Mouse (Mus musculus): ENCODE results near the gene Pabpc4.

The Pabpc4 gene

GRCm38 (mm10) chr4:123261721-123262401 lies at the start of gene Pabpc4:
Gene Pabpc4 (plus strand): TSS chr4:123262351.
- in situ Hi-C loops (cut with MboI, MseI) = no loop called here

DNA sequence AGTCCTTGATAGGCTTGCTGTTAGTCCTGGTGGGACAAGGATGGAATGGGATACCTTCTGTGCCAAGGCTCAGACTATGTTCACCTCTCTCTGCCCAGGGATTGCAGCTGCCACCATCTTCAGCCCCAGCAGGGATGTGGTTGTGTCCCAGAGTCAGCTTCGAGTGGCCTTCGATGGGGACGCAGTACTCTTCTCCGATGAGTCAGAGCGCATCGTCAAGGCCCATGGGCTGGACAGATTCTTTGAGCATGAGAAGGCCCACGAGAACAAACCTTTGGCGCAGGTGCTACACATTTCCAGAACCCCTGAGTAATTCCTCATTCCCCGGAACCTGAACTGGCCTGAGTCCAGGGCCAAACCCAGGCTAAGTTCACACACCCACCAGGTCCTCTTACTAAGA lies 48.2 kb upstream of the Pabpc4 start:
- in situ Hi-C loops (cut with MboI, MseI) = no loop called here

GRCm38 (mm10) chr4:123215367-123215766 lies 46.8 kb upstream of the Pabpc4 start:
- in situ Hi-C loops (cut with MboI, MseI) = loop anchor here (5.0 kb wide), 1 partner anchor 42 kb away; no protein-coding TSS in a partner anchor

DNA sequence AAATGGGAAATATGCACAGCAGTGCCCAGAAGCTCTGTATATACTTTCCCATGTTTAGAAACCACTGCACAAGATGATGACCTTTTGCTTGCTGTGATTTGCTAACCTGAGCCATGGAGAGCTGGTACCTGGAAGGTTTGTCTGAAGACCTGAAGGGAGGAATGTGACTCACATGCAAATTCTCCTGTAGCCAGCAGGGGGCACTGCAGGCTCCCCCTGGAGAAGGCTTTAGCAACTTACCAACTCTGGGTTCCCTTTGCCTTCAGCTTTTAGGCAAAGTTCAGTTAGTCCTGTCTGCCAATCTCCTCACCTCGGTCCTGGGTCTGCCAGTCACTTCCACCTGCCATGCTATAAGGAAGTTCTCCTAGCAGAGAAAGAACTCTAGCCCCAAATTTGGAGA lies 45.4 kb upstream of the Pabpc4 start:
- in situ Hi-C loops (cut with MboI, MseI) = loop anchor here (5.0 kb wide), 1 partner anchor 41 kb away; no protein-coding TSS in a partner anchor

- in situ Hi-C loops (cut with MboI, MseI) = loop anchor here (5.0 kb wide), 1 partner anchor 37 kb away; no protein-coding TSS in a partner anchor
These were observed 42.3 kb upstream of the Pabpc4 start for GRCm38 (mm10) chr4:123219720-123220357.

DNA sequence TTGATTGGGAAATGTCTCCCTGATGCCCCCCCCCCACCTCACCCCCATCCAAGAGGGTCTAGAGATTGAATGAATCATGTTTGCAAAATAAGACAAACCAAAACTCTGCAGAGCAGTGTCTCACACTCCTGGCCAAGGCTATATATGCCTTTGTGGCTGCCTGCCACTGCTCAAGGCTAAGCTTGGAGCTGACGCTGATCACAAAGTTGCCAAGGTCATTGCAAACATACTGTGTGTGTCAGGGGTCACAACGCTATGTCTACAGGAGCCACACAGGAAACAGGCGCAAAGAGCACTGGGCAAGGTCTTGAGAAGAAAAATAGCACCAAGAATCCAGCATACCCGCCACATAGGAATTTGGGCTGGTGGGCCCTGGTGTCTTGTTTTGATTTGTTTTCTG lies 41.5 kb upstream of the Pabpc4 start:
- in situ Hi-C loops (cut with MboI, MseI) = no loop called here

GRCm38 (mm10) chr4:123223309-123223708 lies 38.8 kb upstream of the Pabpc4 start:
- in situ Hi-C loops (cut with MboI, MseI) = no loop called here

- in situ Hi-C loops (cut with MboI, MseI) = no loop called here
These were observed 36.3 kb upstream of the Pabpc4 start for GRCm38 (mm10) chr4:123225718-123226403.

DNA sequence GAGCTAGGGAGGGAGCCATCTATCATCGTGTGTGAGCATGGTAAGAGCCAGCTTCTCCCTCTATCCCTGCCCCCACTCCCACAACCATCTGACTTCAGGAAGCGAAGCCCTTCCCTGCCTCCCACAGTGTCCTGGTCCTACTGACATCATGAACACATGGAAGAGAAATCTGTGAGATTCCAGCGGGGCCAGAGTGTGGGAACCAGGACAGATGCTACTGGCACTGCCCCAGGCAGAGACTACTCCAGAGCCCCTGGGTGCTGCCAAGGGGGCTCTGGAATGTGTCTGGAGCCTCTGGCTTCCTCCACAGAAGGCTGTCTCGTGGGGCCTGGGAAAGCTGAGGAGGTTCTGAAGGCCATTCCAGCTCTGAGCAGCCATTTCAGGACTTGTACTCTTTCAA lies 34.4 kb upstream of the Pabpc4 start:
- in situ Hi-C loops (cut with MboI, MseI) = no loop called here

- in situ Hi-C loops (cut with MboI, MseI) = no loop called here
These were observed 33.9 kb upstream of the Pabpc4 start for GRCm38 (mm10) chr4:123228270-123228669.

DNA sequence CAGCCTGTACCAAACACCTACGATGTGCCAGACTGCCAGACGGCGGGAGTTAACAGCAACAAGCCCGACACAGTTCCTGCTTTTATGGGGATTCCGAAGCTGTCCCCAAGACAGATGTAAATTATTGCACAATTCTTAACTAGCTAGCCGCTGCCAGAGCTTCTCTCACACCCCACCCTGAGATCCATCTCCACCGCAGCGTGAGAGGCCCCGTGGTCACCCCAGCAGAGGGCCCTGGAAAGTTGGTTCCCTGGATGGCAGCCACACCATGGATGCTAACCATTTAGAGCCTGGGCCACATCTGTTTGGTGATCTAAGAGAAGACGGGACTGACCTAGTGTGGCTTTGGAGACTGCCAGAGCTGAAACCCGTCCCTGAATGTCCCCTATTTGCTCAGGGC lies 33.0 kb upstream of the Pabpc4 start:
- in situ Hi-C loops (cut with MboI, MseI) = no loop called here

- in situ Hi-C loops (cut with MboI, MseI) = no loop called here
These were observed 29.3 kb upstream of the Pabpc4 start for GRCm38 (mm10) chr4:123232841-123233240.

- in situ Hi-C loops (cut with MboI, MseI) = no loop called here
These were observed 28.6 kb upstream of the Pabpc4 start, which contains the start of gene Heyl for GRCm38 (mm10) chr4:123233492-123234084. Gene Heyl (plus strand): TSS chr4:123233556.

- in situ Hi-C loops (cut with MboI, MseI) = no loop called here
These were observed 26.2 kb upstream of the Pabpc4 start for GRCm38 (mm10) chr4:123235835-123236430.

- in situ Hi-C loops (cut with MboI, MseI) = no loop called here
These were observed 25.6 kb upstream of the Pabpc4 start for GRCm38 (mm10) chr4:123236431-123237031.

GRCm38 (mm10) chr4:123237386-123238266 lies 24.5 kb upstream of the Pabpc4 start:
- in situ Hi-C loops (cut with MboI, MseI) = no loop called here

GRCm38 (mm10) chr4:123239361-123240203 lies 22.6 kb upstream of the Pabpc4 start:
- in situ Hi-C loops (cut with MboI, MseI) = no loop called here

GRCm38 (mm10) chr4:123246221-123246620 lies 15.9 kb upstream of the Pabpc4 start:
- in situ Hi-C loops (cut with MboI, MseI) = no loop called here

- in situ Hi-C loops (cut with MboI, MseI) = no loop called here
These were observed 15.5 kb upstream of the Pabpc4 start for GRCm38 (mm10) chr4:123246651-123247050.

All from T-helper 2 cell (primary cell).